Mouse (Mus musculus): ENCODE measurements around the gene Parp9. TPM values are rescaled to one million over a fixed set of nuclear protein-coding genes. Genes with fewer than 3 reads are reported as not detected.
"Not testable (repeated sequence)": the region's sequence is repeated elsewhere in the genome, so short reads cannot be mapped to it uniquely, and the experiment has no call there.

Parp9 gene
- polyA plus RNA-seq, 1 experiment from 2014 or later: 8.4 TPM

DNA sequence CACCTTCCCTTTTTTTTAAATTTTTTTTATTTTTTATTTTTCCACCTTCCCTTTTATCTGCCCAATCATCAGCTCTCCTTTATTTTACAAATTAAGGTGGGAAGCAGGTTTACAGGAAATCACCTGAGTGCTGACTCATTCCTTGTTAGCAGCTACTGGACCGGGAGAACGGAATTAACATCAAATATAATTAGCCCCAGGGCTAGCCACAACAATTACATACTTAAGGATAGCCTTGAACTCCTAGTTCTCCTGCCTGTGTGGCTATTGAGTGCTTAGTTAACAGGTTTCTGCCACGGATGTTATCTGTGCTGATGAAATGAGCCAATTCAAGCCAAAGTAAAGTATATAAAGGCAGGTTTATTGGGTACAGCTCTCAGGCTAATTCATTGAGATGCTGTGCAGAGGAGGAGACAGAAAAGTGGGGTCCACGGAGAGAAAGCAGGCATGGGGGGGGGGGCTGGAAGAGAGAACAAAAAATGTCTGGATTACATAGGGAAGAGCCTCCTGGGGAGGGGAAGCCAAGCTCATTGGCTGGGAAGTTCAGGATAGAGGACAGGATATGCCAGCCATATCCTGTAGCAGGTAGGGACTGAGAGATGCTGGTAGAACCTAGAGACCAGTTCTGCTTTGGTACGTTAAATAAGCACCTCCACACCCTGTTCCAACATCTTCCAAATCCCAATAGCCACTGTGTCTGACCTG lies 28.3 kb downstream of the Parp9 start:
- no peak for ATAC-seq (ENCODE audit: insufficient number of reproducible peaks, insufficient read depth, low FRiP score, low read depth)
- Histone ChIP-seq H3K27ac (replicated peaks in 1 of 2; ENCODE audit: control insufficient read depth in 1 of 2, insufficient read depth in 1 of 2, low read depth in 2 of 2, low read length in 2 of 2) (no peak overlapping the region), H3K4me3 (ENCODE audit: control insufficient read depth in 1 of 2, insufficient read depth in 1 of 2, low read depth in 1 of 2, low read length in 2 of 2) (no peak overlapping the region), H3K4me2 (ENCODE audit: low read length) (no peak overlapping the region), H3K4me1 (ENCODE audit: control insufficient read depth in 2 of 2, insufficient read depth in 2 of 2, low read length in 2 of 2) (no peaks in the 10 kb centered on the region), H3K27me3 (ENCODE audit: control insufficient read depth, insufficient read depth, low read length) (no peaks in the 10 kb centered on the region), H3K36me3 (ENCODE audit: control insufficient read depth, insufficient read depth, low read length) (peaks cover 28% of the 10 kb centered on the region), H3K9me3 (ENCODE audit: control insufficient read depth, low read length) (no peaks in the 10 kb centered on the region), H3K9ac (ENCODE audit: low read length) (no peak overlapping the region)
- 52% methylated on average over 5 of the region's 5 CpGs for WGBS

DNA sequence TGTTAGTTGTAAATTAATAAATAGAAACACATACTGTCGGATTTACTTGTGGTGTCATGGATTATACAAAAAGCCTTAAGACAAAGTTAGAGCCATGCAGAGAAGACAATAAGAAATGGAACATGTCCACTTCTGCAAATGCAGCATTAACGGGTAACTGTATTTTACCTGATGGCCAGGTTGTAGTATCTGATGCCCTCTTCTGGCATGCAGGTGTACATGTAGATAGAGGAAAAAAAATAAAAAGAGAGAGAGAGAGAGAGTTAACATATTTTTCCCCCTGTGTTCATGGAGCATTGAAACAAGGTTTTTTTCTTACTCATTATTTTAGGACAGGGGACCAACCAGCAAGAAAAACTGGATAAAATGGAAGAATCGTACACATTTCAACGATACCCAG lies 29.0 kb downstream of the Parp9 start:
- Histone ChIP-seq H3K4me1 (ENCODE audit: control insufficient read depth in 2 of 2, insufficient read depth in 2 of 2, low read length in 2 of 2) (no peaks in the 10 kb centered on the region), H3K27ac (replicated peaks in 1 of 2; ENCODE audit: control insufficient read depth in 1 of 2, insufficient read depth in 1 of 2, low read depth in 2 of 2, low read length in 2 of 2) (no peak overlapping the region), H3K4me2 (ENCODE audit: low read length) (no peak overlapping the region), H3K9me3 (ENCODE audit: control insufficient read depth, low read length) (no peaks in the 10 kb centered on the region), H3K9ac (ENCODE audit: low read length) (no peak overlapping the region), H3K4me3 (ENCODE audit: control insufficient read depth in 1 of 2, insufficient read depth in 1 of 2, low read depth in 1 of 2, low read length in 2 of 2) (no peak overlapping the region), H3K27me3 (ENCODE audit: control insufficient read depth, insufficient read depth, low read length) (no peaks in the 10 kb centered on the region), H3K36me3 (ENCODE audit: control insufficient read depth, insufficient read depth, low read length) (peaks cover 35% of the 10 kb centered on the region)
- WGBS: 83% methylated on average over 4 of the region's 4 CpGs
- no peak for ATAC-seq (ENCODE audit: insufficient number of reproducible peaks, insufficient read depth, low FRiP score, low read depth)

- Histone ChIP-seq H3K27ac (replicated peaks in 1 of 2; ENCODE audit: control insufficient read depth in 1 of 2, insufficient read depth in 1 of 2, low read depth in 2 of 2, low read length in 2 of 2) (no peak overlapping the region), H3K27me3 (ENCODE audit: control insufficient read depth, insufficient read depth, low read length) (no peaks in the 10 kb centered on the region), H3K4me1 (ENCODE audit: control insufficient read depth in 2 of 2, insufficient read depth in 2 of 2, low read length in 2 of 2) (no peaks in the 10 kb centered on the region), H3K4me2 (ENCODE audit: low read length) (no peak overlapping the region), H3K4me3 (ENCODE audit: control insufficient read depth in 1 of 2, insufficient read depth in 1 of 2, low read depth in 1 of 2, low read length in 2 of 2) (no peak overlapping the region), H3K9me3 (ENCODE audit: control insufficient read depth, low read length) (no peaks in the 10 kb centered on the region), H3K9ac (ENCODE audit: low read length) (no peak overlapping the region), H3K36me3 (ENCODE audit: control insufficient read depth, insufficient read depth, low read length) (peaks cover 39% of the 10 kb centered on the region)
- ATAC-seq (ENCODE audit: insufficient number of reproducible peaks, insufficient read depth, low FRiP score, low read depth): no peak
- WGBS: 46% methylated on average over 2 of the region's 2 CpGs
Measured at GRCm38 (mm10) chr16:35968149-35968548, 29.9 kb downstream of the Parp9 start.

DNA sequence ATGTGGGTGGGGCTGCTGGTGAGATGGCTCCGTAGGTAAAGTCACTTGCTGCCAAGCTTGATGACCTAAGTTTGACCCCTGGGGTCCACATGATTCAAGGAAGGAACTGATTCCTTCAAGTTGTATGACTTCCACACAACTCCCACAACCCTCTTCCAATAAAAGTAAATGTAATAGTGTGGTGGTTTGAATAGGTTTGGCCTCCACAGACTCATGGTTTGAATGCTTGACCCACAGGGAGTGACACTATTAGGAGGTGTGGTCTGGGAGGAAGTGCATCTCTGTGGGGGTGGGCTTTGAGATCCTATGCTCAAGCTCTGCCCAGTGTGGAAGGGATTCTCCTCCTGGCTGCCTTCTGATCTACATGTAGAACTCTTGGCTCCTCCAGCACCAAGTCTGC lies 35.8 kb downstream of the Parp9 start:
- Histone ChIP-seq H3K36me3 (ENCODE audit: control insufficient read depth, insufficient read depth, low read length) (peaks cover 31% of the 10 kb centered on the region), H3K4me2 (ENCODE audit: low read length) (no peak overlapping the region), H3K4me1 (ENCODE audit: control insufficient read depth in 2 of 2, insufficient read depth in 2 of 2, low read length in 2 of 2) (no peaks in the 10 kb centered on the region), H3K27ac (replicated peaks in 1 of 2; ENCODE audit: control insufficient read depth in 1 of 2, insufficient read depth in 1 of 2, low read depth in 2 of 2, low read length in 2 of 2) (no peak overlapping the region), H3K4me3 (ENCODE audit: control insufficient read depth in 1 of 2, insufficient read depth in 1 of 2, low read depth in 1 of 2, low read length in 2 of 2) (no peak overlapping the region), H3K9ac (ENCODE audit: low read length) (no peak overlapping the region), H3K27me3 (ENCODE audit: control insufficient read depth, insufficient read depth, low read length) (no peaks in the 10 kb centered on the region), H3K9me3 (ENCODE audit: control insufficient read depth, low read length) (no peaks in the 10 kb centered on the region)
- ATAC-seq (ENCODE audit: insufficient number of reproducible peaks, insufficient read depth, low FRiP score, low read depth): no peak
- 51% methylated on average over 1 of the region's 1 CpGs for WGBS

- H3K4me3 ChIP-seq (ENCODE audit: control insufficient read depth in 1 of 2, insufficient read depth in 1 of 2, low read depth in 1 of 2, low read length in 2 of 2); H3K36me3 ChIP-seq (ENCODE audit: control insufficient read depth, insufficient read depth, low read length); H3K9ac ChIP-seq (ENCODE audit: low read length); H3K27ac ChIP-seq (replicated peaks in 1 of 2; ENCODE audit: control insufficient read depth in 1 of 2, insufficient read depth in 1 of 2, low read depth in 2 of 2, low read length in 2 of 2); H3K4me1 ChIP-seq (ENCODE audit: control insufficient read depth in 2 of 2, insufficient read depth in 2 of 2, low read length in 2 of 2); H3K9me3 ChIP-seq (ENCODE audit: control insufficient read depth, low read length); H3K4me2 ChIP-seq (ENCODE audit: low read length); ATAC-seq (ENCODE audit: insufficient number of reproducible peaks, insufficient read depth, low FRiP score, low read depth); H3K27me3 ChIP-seq (ENCODE audit: control insufficient read depth, insufficient read depth, low read length): not testable (repeated sequence)
- 85% methylated on average over 1 of the region's 1 CpGs for WGBS
Measured at GRCm38 (mm10) chr16:35978450-35978849, 40.2 kb downstream of the Parp9 start, which contains the start of gene Kpna1. TSS of gene Kpna1 (plus strand) at chr16:35978750.

GRCm38 (mm10) chr16:35981363-35981821 lies 43.1 kb downstream of the Parp9 start:
- peak; percentile 98 for ATAC-seq (ENCODE audit: insufficient number of reproducible peaks, insufficient read depth, low FRiP score, low read depth)
- H3K4me2 ChIP-seq (ENCODE audit: low read length): no peak overlapping the region
- WGBS: 43% methylated on average over 19 of the region's 19 CpGs

DNA sequence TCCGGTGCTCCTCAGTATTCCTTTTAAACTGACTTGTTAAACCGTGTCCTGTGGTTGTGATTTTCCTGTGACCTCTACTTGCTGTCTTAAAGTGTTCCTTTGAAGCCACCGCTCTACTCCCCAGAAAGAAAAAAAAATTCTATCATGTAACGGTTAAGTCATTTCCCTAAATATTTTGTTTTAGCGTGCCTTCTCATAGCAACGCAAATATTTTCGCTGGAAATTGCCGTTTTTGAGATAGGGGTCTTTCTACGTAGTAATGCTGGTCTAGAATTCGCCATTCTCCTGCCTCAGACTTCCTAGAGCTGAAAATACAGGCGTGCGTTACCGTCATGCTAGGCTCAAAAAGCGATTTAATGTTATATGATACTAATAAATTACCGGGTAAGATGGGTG lies 44.2 kb downstream of the Parp9 start:
- H3K36me3 ChIP-seq (ENCODE audit: control insufficient read depth, insufficient read depth, low read length): no peaks in the 10 kb centered on the region
- no peaks in the 10 kb centered on the region for H3K9me3 ChIP-seq (ENCODE audit: control insufficient read depth, low read length)
- H3K4me1 ChIP-seq (ENCODE audit: control insufficient read depth in 2 of 2, insufficient read depth in 2 of 2, low read length in 2 of 2): peaks cover 0 to 12% of the 10 kb centered on the region in 2 experiments; a peak in 1 of 4 replicates
- WGBS: 6% methylated on average over 15 of the region's 15 CpGs
- H3K4me2 ChIP-seq (ENCODE audit: low read length): peak overlapping the region; percentile 78
- peak overlapping the region; percentile 31 to 100; a peak in 2 of 4 replicates for H3K27ac ChIP-seq (replicated peaks in 1 of 2; ENCODE audit: control insufficient read depth in 1 of 2, insufficient read depth in 1 of 2, low read depth in 2 of 2, low read length in 2 of 2)
- peak overlapping the region; percentile 97 for H3K9ac ChIP-seq (ENCODE audit: low read length)
- H3K4me3 ChIP-seq (ENCODE audit: control insufficient read depth in 1 of 2, insufficient read depth in 1 of 2, low read depth in 1 of 2, low read length in 2 of 2): peak overlapping the region; percentile 90 to 94; a peak in 3 of 4 replicates
- no peaks in the 10 kb centered on the region for H3K27me3 ChIP-seq (ENCODE audit: control insufficient read depth, insufficient read depth, low read length)
- no peak for ATAC-seq (ENCODE audit: insufficient number of reproducible peaks, insufficient read depth, low FRiP score, low read depth)

More at GRCm38 (mm10) chr16:35981363-35981821, 43.1 kb downstream of the Parp9 start:
- Histone ChIP-seq H3K27me3 (ENCODE audit: control insufficient read depth, insufficient read depth, low read length) (no peaks in the 10 kb centered on the region), H3K36me3 (ENCODE audit: control insufficient read depth, insufficient read depth, low read length) (no peaks in the 10 kb centered on the region), H3K27ac (replicated peaks in 1 of 2; ENCODE audit: control insufficient read depth in 1 of 2, insufficient read depth in 1 of 2, low read depth in 2 of 2, low read length in 2 of 2) (no peak overlapping the region), H3K4me3 (ENCODE audit: control insufficient read depth in 1 of 2, insufficient read depth in 1 of 2, low read depth in 1 of 2, low read length in 2 of 2) (no peak overlapping the region), H3K9me3 (ENCODE audit: control insufficient read depth, low read length) (no peaks in the 10 kb centered on the region), H3K4me1 (ENCODE audit: control insufficient read depth in 2 of 2, insufficient read depth in 2 of 2, low read length in 2 of 2) (peaks cover 0 to 7% of the 10 kb centered on the region in 2 experiments; a peak in 1 of 4 replicates), H3K9ac (ENCODE audit: low read length) (no peak overlapping the region)
